Mouse (Mus musculus) spleen, adult 2 months (tissue): Measurements from ENCODE around the gene Lrch3.

Experiments used
- CTCF ChIP-seq: fragments of 200-500 bp; IDR thresholded peaks from 2 replicates; pipeline ENCODE4 v1.5.1; 2011; ENCODE audit warnings: mild to moderate bottlenecking, inconsistent platforms; ENCODE audit not compliant: insufficient read depth, insufficient read length, insufficient replicate concordance; ENCODE audit errors: extremely low read depth
- POLR2A ChIP-seq: fragments of 200-500 bp; IDR thresholded peaks from 2 replicates; pipeline ENCODE4 v1.6.1; 2011; ENCODE audit warnings: low read depth, low read length, inconsistent platforms

DNA sequence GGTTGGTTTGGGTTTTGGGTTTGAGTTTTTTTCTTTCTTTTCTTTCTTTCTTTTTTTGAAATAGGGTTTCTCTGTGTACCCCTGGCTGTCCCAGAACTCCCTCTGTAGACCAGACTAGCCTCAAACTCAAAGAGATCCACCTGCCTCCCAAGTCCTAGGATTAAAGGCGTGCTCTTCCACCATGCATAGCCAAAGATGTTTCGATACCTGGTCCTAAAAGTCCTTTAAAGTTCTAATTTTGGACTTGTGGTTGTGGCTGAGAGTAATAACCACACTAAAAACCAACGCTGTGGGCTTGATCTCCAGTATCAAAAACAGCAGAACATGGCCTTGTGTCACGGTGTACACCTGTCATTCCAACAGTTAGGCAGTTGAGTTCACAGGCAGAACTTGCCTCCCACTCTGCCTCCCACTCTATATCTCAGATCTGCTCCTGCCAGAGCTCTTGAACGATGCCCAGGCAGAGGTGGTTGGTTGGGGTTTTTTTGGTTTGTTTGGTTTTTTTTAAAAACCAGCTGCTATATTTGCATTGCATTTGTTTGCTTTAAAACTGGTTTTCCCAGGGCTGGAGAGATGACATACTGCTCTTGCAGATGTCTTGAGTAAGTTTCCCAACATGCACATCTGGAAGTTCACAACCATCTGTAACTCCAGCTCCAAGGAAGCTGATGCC, 103.9 kb downstream of the Lrch3 start:
- TF ChIP-seq POLR2A, result no peak
- no peak for TF ChIP-seq CTCF
